ENCODE assay signal across 24 mouse cellular contexts in genomic region chr9:91399976-91400375, GRCm38 (mm10). TPM values are rescaled to one million over a fixed set of nuclear protein-coding genes. Genes with fewer than 3 reads are reported as not detected.
"Had no signal": no experiment of that assay in that cellular context is flagged by ENCODE, and none has a peak within 500 bp of the region (broad histone marks: within the 10 kb centered on the region; RNA-seq: fewer than 3 reads in every experiment).

No protein-coding gene starts in this region.

- H3K9me3 ChIP-seq: liver, embryonic 13.5 days; neural tube, embryonic 12.5 days had no signal

- H3K4me1 ChIP-seq: liver, embryonic 13.5 days had no signal

- H3K36me3 ChIP-seq: liver, embryonic 13.5 days; neural tube, embryonic 12.5 days had no signal

- H3K27ac ChIP-seq: kidney, postnatal 0 days; layer of hippocampus, adult 2 months; left cerebral cortex, adult 2 months; liver, embryonic 13.5 days; neural tube, embryonic 12.5 days had no signal

- DNase-seq: kidney, adult 2 months; kidney, postnatal 25 days; layer of hippocampus, adult 9-11 months; liver, embryonic 13.5 days; lung, adult 2 months; lung, postnatal 14 days; lung, postnatal 4 days; thymus, adult 18-20 months; thymus, postnatal 36 days had no signal

- H3K4me2 ChIP-seq: liver, embryonic 13.5 days; neural tube, embryonic 12.5 days had no signal

- H3K9ac ChIP-seq: liver, embryonic 13.5 days; neural tube, embryonic 12.5 days had no signal

- H3K4me3 ChIP-seq: layer of hippocampus, adult 2 months; left cerebral cortex, adult 2 months; liver, embryonic 13.5 days; neural tube, embryonic 12.5 days had no signal

RNA-seq across cellular contexts. Expression of gene Zic1, which starts 34.4 kb away (rescaled TPM):
- total RNA-seq: liver, adult 2 months; megakaryocyte progenitor cell, adult 5-6 weeks; megakaryocyte-erythroid progenitor cell, adult 5-6 weeks had no signal
- polyA plus RNA-seq: kidney, adult 2 months; kidney, postnatal 0 days; large intestine, adult 2 months; liver, adult 2 months; lung, embryonic 16.5 days; small intestine, adult 2 months; spleen, adult 2 months; stomach, embryonic 16.5 days had no signal

RNA-seq across cellular contexts. Expression of gene Zic4, which starts 37.8 kb away (rescaled TPM):
- total RNA-seq: liver, adult 2 months; megakaryocyte progenitor cell, adult 5-6 weeks; megakaryocyte-erythroid progenitor cell, adult 5-6 weeks had no signal
- polyA plus RNA-seq: kidney, adult 2 months; kidney, embryonic 14.5 days; kidney, postnatal 0 days; large intestine, adult 2 months; liver, adult 2 months; liver, embryonic 13.5 days; liver, embryonic 16.5 days; lung, adult 2 months; lung, embryonic 16.5 days; small intestine, adult 2 months; spleen, adult 2 months; stomach, embryonic 16.5 days; urinary bladder, adult 2 months had no signal
